Mouse (Mus musculus) MEL (cell line): ENCODE measurements around the gene Tuba1a. TPM values are rescaled to one million over a fixed set of nuclear protein-coding genes. Genes with fewer than 3 reads are reported as not detected.
A peak's percentile ranks its signal among the peaks of the same experiment; 100 is the strongest.

Experiments used
- DNase-seq: peaks from one replicate; pipeline ENCODE4 v3.0.0; 2011; ENCODE audit warnings: low read depth, low spot score
- H3K27ac ChIP-seq: 2 replicates; pipeline ENCODE4 v1.5.1; 2012; ENCODE audit warnings: low read depth, mild to moderate bottlenecking, control low read depth, low read length, moderate library complexity; ENCODE audit not compliant: control insufficient read depth
- H3K27me3 ChIP-seq, 2 experiments: fragments of 150-350 bp in 1 of 2; sonication (generic) in 1 of 2; 2 replicates each; pipeline ENCODE4 v1.6.1; 2012; ENCODE audit warnings: low read length in 2 of 2, mild to moderate bottlenecking in 2 of 2, improper control_type of control experiment in 1 of 2, moderate library complexity in 1 of 2; ENCODE audit not compliant: insufficient read depth in 2 of 2, control insufficient read depth in 1 of 2
- H3K36me3 ChIP-seq, 2 experiments: 2 replicates each; pipeline ENCODE4 v1.6.1; 2012 to 2014; ENCODE audit warnings: low read length in 2 of 2, improper control_type of control experiment in 1 of 2, inconsistent platforms in 1 of 2, mild to moderate bottlenecking in 1 of 2; ENCODE audit not compliant: insufficient read depth in 2 of 2, control insufficient read depth in 1 of 2
- H3K4me1 ChIP-seq, 2 experiments: fragments of 150-350 bp in 1 of 2; sonication (generic) in 1 of 2; 2 replicates each; pipeline ENCODE4 v1.6.1; 2012; ENCODE audit warnings: low read length in 2 of 2, improper control_type of control experiment in 1 of 2, mild to moderate bottlenecking in 1 of 2; ENCODE audit not compliant: insufficient read depth in 2 of 2, control insufficient read depth in 1 of 2
- H3K4me3 ChIP-seq, 2 experiments: fragments of 150-350 bp in 1 of 2; sonication (generic) in 1 of 2; 2 replicates each; pipeline ENCODE4 v1.5.1; 2012; ENCODE audit warnings: low read depth in 2 of 2, low read length in 2 of 2, mild to moderate bottlenecking in 2 of 2, moderate library complexity in 2 of 2, control low read depth in 1 of 2, improper control_type of control experiment in 1 of 2; ENCODE audit not compliant: control insufficient read depth in 1 of 2, insufficient read depth in 1 of 2
- H3K79me2 ChIP-seq: 2 replicates; pipeline ENCODE4 v1.6.1; 2012; ENCODE audit warnings: mild to moderate bottlenecking, low read length, moderate library complexity; ENCODE audit not compliant: control insufficient read depth, poor library complexity, insufficient read depth
- H3K9ac ChIP-seq: 2 replicates; pipeline ENCODE4 v1.6.1; 2012; ENCODE audit warnings: low read depth, mild to moderate bottlenecking, control low read depth, low read length, moderate library complexity; ENCODE audit not compliant: control insufficient read depth, poor library complexity, severe bottlenecking
- H3K9me3 ChIP-seq: fragments of 150-350 bp; sonication (generic); replicated peaks from 2 replicates; pipeline ENCODE4 v1.6.1; 2012; ENCODE audit warnings: mild to moderate bottlenecking, low read length, improper control_type of control experiment, moderate library complexity; ENCODE audit not compliant: insufficient read depth
- BHLHE40 ChIP-seq: IDR thresholded peaks from 2 replicates; pipeline ENCODE4 v1.6.1; 2012; ENCODE audit warnings: low read depth, mild to moderate bottlenecking, inconsistent platforms, low read length, improper control_type of control experiment, borderline replicate concordance
- CTCF ChIP-seq, 3 experiments: IDR thresholded peaks in 2 of 3; conservative IDR thresholded peaks in 1 of 3; 2 replicates each; pipeline ENCODE4 v1.5.1; 2011 to 2012; ENCODE audit warnings: low read length in 3 of 3, low read depth in 2 of 3, mild to moderate bottlenecking in 2 of 3, improper control_type of control experiment in 1 of 3, inconsistent platforms in 1 of 3, mixed read lengths in 1 of 3, moderate library complexity in 1 of 3; ENCODE audit not compliant: control insufficient read depth in 1 of 3, insufficient read depth in 1 of 3, poor library complexity in 1 of 3, severe bottlenecking in 1 of 3
- ELF1 ChIP-seq: IDR thresholded peaks from 2 replicates; pipeline ENCODE4 v1.6.1; 2014; ENCODE audit warnings: low read depth, mild to moderate bottlenecking, inconsistent platforms, low read length, improper control_type of control experiment, moderate library complexity
- EP300 ChIP-seq, 2 experiments: IDR thresholded peaks; 2 replicates each; pipeline ENCODE4 v1.6.1; 2011; ENCODE audit warnings: improper control_type of control experiment in 2 of 2, low read length in 2 of 2, low read depth in 1 of 2, mild to moderate bottlenecking in 1 of 2
- ETS1 ChIP-seq: IDR thresholded peaks from 2 replicates; pipeline ENCODE4 v1.6.1; 2012; ENCODE audit warnings: low read depth, mild to moderate bottlenecking, inconsistent platforms, low read length, improper control_type of control experiment, moderate library complexity
- HCFC1 ChIP-seq: IDR thresholded peaks from 2 replicates; pipeline ENCODE4 v1.6.1; 2012; ENCODE audit warnings: low read depth, mild to moderate bottlenecking, inconsistent platforms, low read length, improper control_type of control experiment, moderate library complexity
- MAX ChIP-seq: IDR thresholded peaks from 2 replicates; pipeline ENCODE4 v1.6.1; 2011; ENCODE audit warnings: low read length, improper control_type of control experiment
- MAZ ChIP-seq: IDR thresholded peaks from 2 replicates; pipeline ENCODE4 v1.6.1; 2012; ENCODE audit warnings: low read depth, mild to moderate bottlenecking, inconsistent platforms, low read length, improper control_type of control experiment
- MEF2A ChIP-seq: IDR thresholded peaks from 2 replicates; pipeline ENCODE4 v1.6.1; 2014; ENCODE audit warnings: low read depth, mild to moderate bottlenecking, inconsistent platforms, low read length, improper control_type of control experiment; ENCODE audit not compliant: poor library complexity, insufficient replicate concordance, severe bottlenecking; ENCODE audit errors: extremely low read depth
- MXI1 ChIP-seq: IDR thresholded peaks from 2 replicates; pipeline ENCODE4 v1.6.1; 2011; ENCODE audit warnings: mild to moderate bottlenecking, low read depth, low read length, improper control_type of control experiment
- MYB ChIP-seq: IDR thresholded peaks from 2 replicates; pipeline ENCODE4 v1.6.1; 2011; ENCODE audit warnings: mild to moderate bottlenecking, low read depth, low read length, improper control_type of control experiment
- MYC ChIP-seq: IDR thresholded peaks from 2 replicates; pipeline ENCODE4 v1.6.1; 2011; ENCODE audit warnings: low read depth, mild to moderate bottlenecking, low read length, improper control_type of control experiment, moderate library complexity
- NRF1 ChIP-seq: IDR thresholded peaks from 2 replicates; pipeline ENCODE4 v1.6.1; 2014; ENCODE audit warnings: low read depth, mild to moderate bottlenecking, inconsistent platforms, low read length, improper control_type of control experiment, moderate library complexity; ENCODE audit not compliant: poor library complexity, insufficient read depth, severe bottlenecking
- RAD21 ChIP-seq: IDR thresholded peaks from 2 replicates; pipeline ENCODE4 v1.6.1; 2011; ENCODE audit warnings: mild to moderate bottlenecking, low read depth, low read length, improper control_type of control experiment
- SIN3A ChIP-seq: IDR thresholded peaks from 2 replicates; pipeline ENCODE4 v1.6.1; 2012; ENCODE audit warnings: low read length, improper control_type of control experiment, inconsistent platforms
- SMC3 ChIP-seq: IDR thresholded peaks from 2 replicates; pipeline ENCODE4 v1.6.1; 2011; ENCODE audit warnings: low read depth, low read length, improper control_type of control experiment
- TBP ChIP-seq: IDR thresholded peaks from 2 replicates; pipeline ENCODE4 v1.8.0; 2011; ENCODE audit warnings: low read depth, low read length, improper control_type of control experiment
- TCF12 ChIP-seq: IDR thresholded peaks from 2 replicates; pipeline ENCODE4 v1.6.1; 2014; ENCODE audit warnings: low read depth, mild to moderate bottlenecking, inconsistent platforms, low read length, improper control_type of control experiment, moderate library complexity
- ZC3H11A ChIP-seq: IDR thresholded peaks from 2 replicates; pipeline ENCODE4 v1.6.1; 2012; ENCODE audit warnings: low read depth, mild to moderate bottlenecking, inconsistent platforms, low read length, improper control_type of control experiment
- ZNF384 ChIP-seq: IDR thresholded peaks from 2 replicates; pipeline ENCODE4 v1.6.1; 2012; ENCODE audit warnings: low read depth, mild to moderate bottlenecking, inconsistent platforms, low read length, improper control_type of control experiment
- polyA plus RNA-seq, 2 experiments: library from polyadenylated mRNA; stranded (reverse) in 1 of 2; unstranded in 1 of 2; fragments of >175 nt in 1 of 2; fragments of >200 nt in 1 of 2; gene quantifications; 2 replicates each; pipeline versions ENCODE4 v1.2.1 to v1.2.4; 2012; ENCODE audit warnings: low replicate concordance in 2 of 2, low read depth in 1 of 2; ENCODE audit not compliant: insufficient read length in 2 of 2, insufficient read depth in 1 of 2, missing spikeins in 1 of 2
- total RNA-seq: library from RNA; depleted of rRNA; stranded (reverse); fragments of 300-350 nt; gene quantifications from 2 replicates; pipeline ENCODE4 v1.2.3, GENCODE M21; 2012

Tuba1a gene
- total and polyA plus RNA-seq, 3 experiments = 83.6 to 112 TPM; not detected in 1

DNA sequence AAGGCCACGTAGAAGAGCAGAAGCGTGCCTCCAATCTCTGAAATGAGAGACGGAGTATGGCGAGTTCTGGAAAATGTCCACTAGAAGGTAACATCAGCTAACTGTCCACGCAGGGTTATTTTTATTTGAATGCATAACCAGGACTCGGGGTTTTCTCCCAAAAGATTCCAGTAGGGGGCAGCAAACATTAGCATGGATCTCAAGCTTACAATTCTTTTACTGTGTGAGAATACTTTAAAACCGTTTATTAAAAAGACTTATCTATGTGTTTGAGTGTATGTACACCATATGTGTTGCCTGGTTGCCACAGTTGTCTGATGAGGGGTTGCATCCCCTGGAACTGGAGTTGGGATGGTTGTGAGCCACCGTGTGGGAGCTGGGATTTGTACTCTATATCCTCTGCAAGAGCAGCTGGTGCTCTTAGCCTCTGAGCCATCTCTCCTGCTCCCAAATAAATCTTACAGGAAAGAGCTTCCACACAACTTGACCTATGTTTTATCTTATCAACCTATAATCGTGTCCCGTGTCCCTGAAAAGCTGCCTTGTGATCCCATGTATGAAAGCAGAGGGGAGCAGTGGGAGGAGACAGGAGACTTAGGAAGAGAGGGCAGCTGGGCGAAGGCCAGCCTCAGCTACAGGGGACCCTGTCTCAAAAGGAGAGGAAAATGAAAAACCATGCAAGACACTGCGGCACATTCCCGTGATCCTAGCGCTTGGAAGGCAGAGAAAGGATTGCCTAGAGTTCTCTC lies 47.2 kb upstream of the Tuba1a start:
- no peaks in the 10 kb centered on the region for H3K9me3 ChIP-seq
- H3K27ac ChIP-seq = no peak overlapping the region
- H3K27me3 ChIP-seq = peaks cover 0 to 2% of the 10 kb centered on the region in 2 experiments; a peak in 1 of 4 replicates
- peaks cover 0 to 12% of the 10 kb centered on the region in 2 experiments; a peak in 2 of 4 replicates for H3K36me3 ChIP-seq
- TF ChIP-seq CTCF (IDR thresholded peaks at IDR 0.05 in 2 of 3, conservative IDR thresholded peaks at IDR 0.05 in 1 of 3; ENCODE audit: control insufficient read depth in 1 of 3, insufficient read depth in 1 of 3, low read depth in 2 of 3, low read length in 3 of 3, poor library complexity in 1 of 3, severe bottlenecking in 1 of 3) (peak; percentile 26 to 88 (median 83)), RAD21 (peak; percentile 52), MXI1 (peak; percentile 59), MYC (peak; percentile 64; the same call in 1 of the 2 replicates), HCFC1 (0 out of 2 replicates have a peak, but pooled peaks have one; percentile 37), MEF2A (no peak), TBP (no peak), MAZ (peak; percentile 61; the same call in 1 of the 2 replicates), ZC3H11A (peak; percentile 24; the same call in 1 of the 2 replicates), SIN3A (peak; percentile 81; the same call in 1 of the 2 replicates), NRF1 (no peak), SMC3 (peak; percentile 47), MAX (0 out of 2 replicates have a peak, but pooled peaks have one; percentile 20), ETS1 (0 out of 2 replicates have a peak, but pooled peaks have one; percentile 31), ZNF384 (peak; percentile 52; the same call in 1 of the 2 replicates), EP300 (IDR thresholded peaks at IDR 0.05; ENCODE audit: low read depth in 1 of 2, low read length in 2 of 2) (peak in 1 of 2 experiments; percentile 17; a peak in 1 of 4 replicates), ELF1 (peak; percentile 37), BHLHE40 (peak; percentile 45; the same call in 1 of the 2 replicates), MYB (peak; percentile 16; the same call in 1 of the 2 replicates), TCF12 (no peak)
- peak overlapping the region; percentile 49 to 60 for H3K4me3 ChIP-seq
- H3K9ac ChIP-seq = peak overlapping the region; percentile 69
- peak; percentile 89 for DNase-seq
- peaks cover 8 to 16% of the 10 kb centered on the region in 2 experiments for H3K4me1 ChIP-seq
- H3K79me2 ChIP-seq = no peaks in the 10 kb centered on the region
